Mouse (Mus musculus) neural tube, postnatal 0 days (tissue): ENCODE results near the gene C1qtnf4. TPM values are rescaled to one million over a fixed set of nuclear protein-coding genes. Genes with fewer than 3 reads are reported as not detected.

Experiments used
- polyA plus RNA-seq: library from polyadenylated mRNA; unstranded; fragments of >200 nt; fragmentation: Nextera tagmentation; extraction: Ambion mirVana; gene quantifications from 2 replicates; pipeline ENCODE4 v1.2.1, GENCODE M21; 2015

C1qtnf4 gene
- 325 and 366 TPM in 2 replicates for polyA plus RNA-seq

DNA sequence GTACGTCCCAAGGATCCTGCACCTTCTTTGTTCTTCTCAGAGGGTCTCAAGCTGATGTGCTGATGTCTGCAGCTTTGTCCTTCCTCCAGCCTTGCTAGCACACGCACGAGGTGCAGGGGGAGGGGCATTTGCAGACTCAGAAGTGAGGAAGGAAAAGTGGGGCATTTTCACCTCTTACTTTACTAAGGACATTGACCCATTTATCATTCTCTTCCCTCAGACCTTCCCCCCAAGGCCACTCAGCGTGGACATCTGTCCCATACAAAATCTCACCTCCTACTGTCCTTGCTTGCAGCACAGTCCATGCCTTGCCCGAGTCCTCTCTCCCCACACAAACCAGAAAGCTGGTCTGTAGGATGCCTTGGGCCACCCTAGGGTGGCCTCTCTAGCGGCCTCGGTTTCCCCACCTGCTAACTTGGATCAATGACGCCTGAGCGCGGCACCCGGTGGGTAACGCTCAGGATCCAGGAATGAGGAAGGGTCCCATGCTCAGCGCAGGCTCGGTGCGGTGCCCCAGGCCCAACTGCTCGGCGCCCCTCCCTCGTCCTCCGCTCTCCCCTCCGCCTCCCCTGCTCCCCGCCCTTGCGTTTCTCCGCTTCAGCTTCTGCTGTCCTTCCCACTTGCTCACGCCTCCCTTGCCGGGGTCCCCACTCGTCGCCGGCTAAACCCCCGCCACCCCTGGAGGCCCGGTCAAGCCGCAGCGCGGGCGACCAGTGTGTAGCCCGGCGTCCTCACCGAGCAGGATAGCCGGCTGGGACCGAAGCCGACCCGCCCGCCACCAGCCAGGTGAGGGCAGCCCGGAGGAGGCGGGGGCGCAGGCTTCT, at the start of gene C1qtnf4:
TSS of gene C1qtnf4 (plus strand) at position 643 of the 824 bp plus-strand sequence.

DNA sequence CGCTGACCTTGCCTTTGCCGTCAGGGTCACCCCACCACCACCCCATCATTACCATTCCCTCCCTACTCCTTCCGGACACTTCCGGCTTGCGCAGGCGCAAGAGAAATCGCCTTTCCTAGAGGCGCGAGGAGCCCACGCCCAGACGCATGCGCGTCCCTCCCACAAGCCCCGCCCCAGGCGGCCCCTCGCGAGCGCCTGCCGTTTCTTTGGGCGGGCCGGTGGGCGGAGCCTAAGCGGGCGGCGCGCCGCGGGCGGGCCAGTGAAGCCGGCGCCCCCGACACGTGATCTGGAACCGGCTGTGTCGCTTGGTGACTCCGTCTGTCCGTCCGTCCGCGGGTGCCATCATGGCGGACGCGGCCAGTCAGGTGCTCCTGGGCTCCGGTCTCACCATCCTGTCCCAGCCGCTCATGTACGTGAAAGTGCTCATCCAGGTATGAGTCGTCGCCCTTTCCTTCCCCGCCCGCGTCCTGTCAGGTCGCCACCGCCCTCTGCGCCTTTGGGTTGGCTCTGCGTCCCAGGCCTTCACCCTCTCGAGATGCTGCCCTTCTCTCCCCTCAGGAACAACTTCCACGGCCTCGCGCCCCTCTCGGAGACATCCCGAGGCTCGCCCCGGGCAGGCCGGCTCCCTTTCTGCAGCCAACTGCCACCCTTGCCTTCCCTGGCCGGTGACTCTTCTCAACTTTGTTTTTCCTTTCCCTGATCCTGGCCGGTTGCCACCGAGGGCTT, 38.5 kb upstream of the C1qtnf4 start, which contains the start of gene Mtch2:
TSS of gene Mtch2 (plus strand) at position 201 of the 726 bp plus-strand sequence.

DNA sequence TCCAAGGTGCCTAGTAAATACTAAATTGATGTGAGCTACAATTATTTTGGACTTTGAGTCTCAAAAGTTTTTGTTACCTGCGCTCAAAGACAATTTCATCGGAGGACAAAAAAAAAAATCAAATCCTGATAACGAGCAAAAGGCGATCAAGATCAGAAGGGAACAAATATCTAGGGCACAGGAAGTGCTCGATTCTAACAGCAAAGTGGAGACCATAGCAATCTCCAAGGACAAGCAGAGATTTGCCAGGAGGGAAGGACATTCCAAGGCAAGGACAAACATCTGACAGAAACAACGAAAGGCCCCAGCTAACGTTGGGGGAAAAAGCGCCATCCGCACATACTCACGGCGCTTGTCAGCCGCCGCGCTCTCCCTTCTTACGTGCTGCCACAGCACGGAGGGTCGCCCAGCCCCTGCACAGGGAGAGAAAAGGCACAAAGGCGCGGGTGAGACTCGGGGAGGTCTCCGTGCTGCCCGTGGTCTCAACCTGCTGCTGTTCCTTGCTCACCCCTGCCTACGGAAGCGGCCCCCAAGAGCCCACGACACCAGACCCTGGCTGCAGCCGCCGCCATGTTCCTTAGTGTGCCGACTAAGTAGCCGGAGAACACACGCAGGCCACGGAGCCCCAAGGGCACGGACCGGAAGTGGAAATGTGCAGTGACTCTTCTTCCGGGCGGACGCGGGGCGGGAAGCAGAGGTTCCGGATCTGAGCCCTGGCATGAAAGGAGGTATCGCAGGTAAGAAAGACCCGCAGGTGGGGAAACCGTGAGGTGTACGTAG, 18.6 kb downstream of the C1qtnf4 start, which contains the start of the genes Kbtbd4 and Ndufs3:
TSS of gene Kbtbd4 (plus strand) at position 665 of the 780 bp plus-strand sequence.
TSS of gene Ndufs3 (minus strand) at position 752 of the 780 bp plus-strand sequence.

Other genes with a start within 250 kb of the C1qtnf4 start
- 12.2 and 16.0 TPM in 2 replicates for gene Nup160, start 208.6 kb upstream of the C1qtnf4 start, polyA plus RNA-seq
- gene Fnbp4, start 140.5 kb upstream of the C1qtnf4 start, polyA plus RNA-seq = 50.8 and 62.2 TPM in 2 replicates
- gene Agbl2, start 103.1 kb upstream of the C1qtnf4 start, polyA plus RNA-seq = 0.27 and 0.42 TPM in 2 replicates
- gene Mtch2, start 38.7 kb upstream of the C1qtnf4 start, polyA plus RNA-seq = 208 and 216 TPM in 2 replicates
- 39.9 and 40.1 TPM in 2 replicates for gene Kbtbd4, start 18.9 kb downstream of the C1qtnf4 start, polyA plus RNA-seq
- 280 and 302 TPM in 2 replicates for gene Ndufs3, start 19.0 kb downstream of the C1qtnf4 start, polyA plus RNA-seq
- gene Celf1, start 54.5 kb downstream of the C1qtnf4 start, polyA plus RNA-seq = 49.7 and 53.5 TPM in 2 replicates
- gene Rapsn, start 149.8 kb downstream of the C1qtnf4 start, polyA plus RNA-seq = 1.3 and 1.5 TPM in 2 replicates
- 229 and 245 TPM in 2 replicates for gene Psmc3, start 168.1 kb downstream of the C1qtnf4 start, polyA plus RNA-seq
- 28.0 and 30.3 TPM in 2 replicates for gene Slc39a13, start 184.6 kb downstream of the C1qtnf4 start, polyA plus RNA-seq
- gene Spi1, start 196.5 kb downstream of the C1qtnf4 start, polyA plus RNA-seq = 7.3 and 7.9 TPM in 2 replicates
- gene Mybpc3, start 232.3 kb downstream of the C1qtnf4 start, polyA plus RNA-seq = 0.09 TPM in 1 of 2 replicates, not detected in the other